Mouse (Mus musculus) heart, embryonic 14.5 days (tissue): ENCODE results near the gene Coq8a. TPM values are rescaled to one million over a fixed set of nuclear protein-coding genes. Genes with fewer than 3 reads are reported as not detected.

ENCODE experiments used
- ATAC-seq: fragments of 200-750 bp; cut with Nextera tagmentation; 2 replicates; pipeline ENCODE4 v1.8.0; 2017; ENCODE audit warnings: low read depth, moderate TSS enrichment; ENCODE audit not compliant: insufficient number of reproducible peaks, insufficient read depth, low FRiP score
- H3K27ac ChIP-seq, 2 experiments: fragments of 200-500 bp in 1 of 2; fragments of 300-500 bp in 1 of 2; sonication (generic) in 1 of 2; replicated peaks in 1 of 2; 2 replicates each; pipeline ENCODE4 v1.5.1; 2012 to 2014; ENCODE audit warnings: low read depth in 2 of 2, low read length in 2 of 2, control low read depth in 1 of 2, mild to moderate bottlenecking in 1 of 2, mixed read lengths in 1 of 2; ENCODE audit not compliant: control insufficient read depth in 1 of 2, insufficient read depth in 1 of 2
- H3K27me3 ChIP-seq: fragments of 300-500 bp; sonication (generic); 2 replicates; pipeline ENCODE4 v1.6.1; 2014; ENCODE audit warnings: mild to moderate bottlenecking, low read length, control low read depth; ENCODE audit not compliant: control insufficient read depth, insufficient read depth
- H3K36me3 ChIP-seq: fragments of 300-500 bp; sonication (generic); 2 replicates; pipeline ENCODE4 v1.6.1; 2014; ENCODE audit warnings: mild to moderate bottlenecking, control low read depth, low read length, mixed read lengths; ENCODE audit not compliant: control insufficient read depth, insufficient read depth
- H3K4me1 ChIP-seq, 2 experiments: fragments of 200-500 bp in 1 of 2; fragments of 300-500 bp in 1 of 2; sonication (generic) in 1 of 2; 2 replicates each; pipeline ENCODE4 v1.6.1; 2012 to 2014; ENCODE audit warnings: low read length in 2 of 2, control low read depth in 1 of 2, mixed read lengths in 1 of 2; ENCODE audit not compliant: control insufficient read depth in 2 of 2, insufficient read depth in 2 of 2
- H3K4me2 ChIP-seq: fragments of 300-500 bp; sonication (generic); 2 replicates; pipeline ENCODE4 v1.6.1; 2014; ENCODE audit warnings: mild to moderate bottlenecking, low read length
- H3K4me3 ChIP-seq, 2 experiments: fragments of 200-500 bp in 1 of 2; fragments of 300-500 bp in 1 of 2; sonication (generic) in 1 of 2; 2 replicates each; pipeline ENCODE4 v1.5.1; 2012 to 2014; ENCODE audit warnings: low read length in 2 of 2, mild to moderate bottlenecking in 2 of 2, control low read depth in 1 of 2, low read depth in 1 of 2, moderate library complexity in 1 of 2; ENCODE audit not compliant: control insufficient read depth in 1 of 2, insufficient read depth in 1 of 2
- H3K9ac ChIP-seq: fragments of 300-500 bp; sonication (generic); 2 replicates; pipeline ENCODE4 v1.6.1; 2014; ENCODE audit warnings: mild to moderate bottlenecking, low read length
- H3K9me3 ChIP-seq: fragments of 300-500 bp; sonication (generic); 2 replicates; pipeline ENCODE4 v1.6.1; 2016; ENCODE audit warnings: low read length, control low read depth; ENCODE audit not compliant: control insufficient read depth
- WGBS: fragments of 180-500 bp; shearing (Covaris S2); extraction: QIAGEN DNeasy Blood & Tissue Kit; methylation state at CpG from one replicate; pipeline ENCODE4 v1.1.7; 2014; 5-methylcytosine and 5-hydroxymethylcytosine counted together
- polyA plus RNA-seq: library from polyadenylated mRNA; unstranded; fragments of >200 nt; fragmentation: Nextera tagmentation; extraction: Ambion mirVana; gene quantifications from 2 replicates; pipeline ENCODE4 v1.2.1, GENCODE M21; 2014

Gene Coq8a
- polyA plus RNA-seq, 1 experiment from 2014 or later = 58.8 TPM

- Histone ChIP-seq H3K36me3 (no peaks in the 10 kb centered on the region), H3K4me3 (peak overlapping the region in 1 of 2 experiments; percentile 82; a peak in 2 of 4 replicates), H3K27me3 (no peaks in the 10 kb centered on the region), H3K4me2 (peak overlapping the region; percentile 81), H3K9ac (no peak overlapping the region), H3K27ac (no peak overlapping the region), H3K4me1 (peaks cover under 1 to 23% of the 10 kb centered on the region in 2 experiments), H3K9me3 (no peaks in the 10 kb centered on the region)
- ATAC-seq = no peak
- 91% methylated on average over 9 of the region's 9 CpGs for WGBS
These were observed 2.9 kb downstream of the Coq8a start for GRCm38 (mm10) chr1:180196508-180196907.

DNA sequence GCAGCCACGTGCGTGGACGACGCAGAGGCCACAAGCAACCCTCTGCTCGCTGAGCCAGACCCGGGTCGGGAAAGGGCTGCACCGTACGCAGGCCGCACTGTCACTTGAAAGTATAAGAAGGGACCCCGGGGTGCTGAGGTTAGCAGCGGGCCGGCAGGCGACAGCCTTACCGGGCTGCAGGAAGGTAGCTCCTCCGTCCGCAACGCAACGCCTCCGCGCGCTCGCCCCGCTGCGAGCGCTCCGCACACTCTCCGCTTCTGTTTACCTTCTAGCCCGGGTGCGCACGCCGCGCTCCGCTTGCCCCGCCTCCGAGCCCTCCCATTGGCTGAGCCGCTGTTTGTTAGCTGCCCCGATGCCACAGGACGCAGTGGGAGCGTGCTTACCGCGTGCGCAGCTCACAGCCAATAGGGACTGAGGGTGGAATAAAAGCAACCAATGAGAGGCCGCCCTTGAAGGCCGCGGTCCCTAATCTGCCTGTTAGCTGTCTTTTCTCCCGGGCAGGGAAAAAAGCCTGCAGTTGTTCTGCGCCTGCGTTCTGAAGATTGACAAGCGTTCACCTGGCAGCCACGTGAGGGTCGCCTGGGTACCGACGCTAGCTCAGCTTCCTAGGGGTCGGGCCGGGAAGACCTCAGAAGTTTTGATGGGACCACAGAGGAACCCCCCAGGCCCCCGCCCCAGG is 3.6 kb downstream of the Coq8a start:
- peak overlapping the region; percentile 4 to 83; a peak in 3 of 4 replicates for H3K27ac ChIP-seq
- peaks cover 5 to 28% of the 10 kb centered on the region in 2 experiments for H3K4me1 ChIP-seq
- no peaks in the 10 kb centered on the region for H3K36me3 ChIP-seq
- ATAC-seq = peak; percentile 97
- peak overlapping the region; percentile 76 to 82 for H3K4me3 ChIP-seq
- peak overlapping the region; percentile 81 for H3K4me2 ChIP-seq
- H3K27me3 ChIP-seq = no peaks in the 10 kb centered on the region
- WGBS = 2% methylated on average over 55 of the region's 57 CpGs
- peak overlapping the region; percentile 74 for H3K9ac ChIP-seq
- H3K9me3 ChIP-seq = no peaks in the 10 kb centered on the region

- H3K27ac ChIP-seq = peak overlapping the region; percentile 83 to 86
- ATAC-seq = peak; percentile 32; the same call in 1 of the 2 replicates
- H3K36me3 ChIP-seq = no peaks in the 10 kb centered on the region
- H3K4me2 ChIP-seq = peak overlapping the region; percentile 81
- peak overlapping the region; percentile 74 for H3K9ac ChIP-seq
- 13% methylated on average over 9 of the region's 9 CpGs for WGBS
- peaks cover 11 to 36% of the 10 kb centered on the region in 2 experiments for H3K4me1 ChIP-seq
- no peaks in the 10 kb centered on the region for H3K27me3 ChIP-seq
- H3K4me3 ChIP-seq = peak overlapping the region; percentile 76 to 82
- H3K9me3 ChIP-seq = no peaks in the 10 kb centered on the region
These were observed 4.5 kb downstream of the Coq8a start for GRCm38 (mm10) chr1:180194781-180195471.

DNA sequence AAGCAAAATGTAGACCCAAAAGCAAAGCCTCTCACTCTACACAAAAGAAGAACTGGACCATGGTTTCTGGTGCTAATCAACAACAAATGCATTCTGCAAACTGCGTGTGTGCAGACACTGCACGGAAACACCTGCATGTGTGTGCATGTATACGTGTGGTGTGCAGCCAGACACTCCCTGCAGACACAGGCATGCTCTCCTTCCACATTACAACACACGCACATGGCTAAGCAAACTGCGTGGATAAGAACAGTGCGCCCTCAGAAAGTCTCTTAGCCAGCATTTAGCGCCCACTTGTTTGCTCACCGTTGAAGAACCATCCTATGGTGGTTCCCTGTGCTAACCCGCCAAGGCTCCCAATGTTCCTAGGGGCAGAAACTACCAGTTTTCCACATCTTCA is 5.4 kb downstream of the Coq8a start:
- Histone ChIP-seq H3K9ac (peak overlapping the region; percentile 74), H3K4me1 (peaks cover 11 to 40% of the 10 kb centered on the region in 2 experiments), H3K4me2 (peak overlapping the region; percentile 81), H3K4me3 (peak overlapping the region in 1 of 2 experiments; percentile 82; a peak in 1 of 4 replicates), H3K27ac (peak overlapping the region; percentile 83 to 86), H3K9me3 (no peaks in the 10 kb centered on the region), H3K27me3 (no peaks in the 10 kb centered on the region), H3K36me3 (no peaks in the 10 kb centered on the region)
- WGBS = 79% methylated on average over 9 of the region's 9 CpGs
- no peak for ATAC-seq

DNA sequence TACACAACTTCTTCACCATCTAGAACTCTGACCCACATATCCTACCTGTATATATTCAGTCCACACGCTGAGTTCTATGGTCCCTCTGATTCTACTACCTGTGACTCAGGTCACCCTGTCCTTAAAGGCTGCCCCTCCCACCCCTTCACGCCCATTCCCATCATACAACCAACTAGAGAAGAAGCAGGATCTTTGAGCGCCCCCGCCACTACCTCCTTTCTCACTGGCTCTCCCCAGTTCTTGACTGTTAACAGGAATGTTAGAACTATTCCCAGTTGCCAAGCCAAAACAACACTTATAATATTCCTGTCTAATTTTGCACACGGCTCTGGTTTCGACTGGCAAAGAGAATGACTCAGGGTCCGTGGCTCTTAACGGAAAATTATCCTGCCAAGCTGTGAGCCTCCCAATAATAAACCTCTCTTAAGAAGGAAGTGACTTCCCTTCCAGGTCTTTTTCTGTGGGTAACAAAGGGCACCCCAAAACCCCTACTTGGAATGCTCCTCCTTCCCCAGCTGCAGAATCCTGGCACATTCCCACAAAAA is 5.9 kb downstream of the Coq8a start:
- Histone ChIP-seq H3K36me3 (no peaks in the 10 kb centered on the region), H3K27ac (peak overlapping the region in 1 of 2 experiments; percentile 83; a peak in 1 of 4 replicates), H3K4me3 (no peak overlapping the region), H3K9ac (0 out of 2 replicates have a peak overlapping the region, but pooled peaks have one; percentile 2), H3K4me2 (peak overlapping the region; percentile 81; the same call in 1 of the 2 replicates), H3K9me3 (no peaks in the 10 kb centered on the region), H3K27me3 (no peaks in the 10 kb centered on the region), H3K4me1 (peaks cover 13 to 44% of the 10 kb centered on the region in 2 experiments)
- WGBS = 68% methylated on average over 8 of the region's 8 CpGs
- ATAC-seq = no peak

- Histone ChIP-seq H3K36me3 (no peaks in the 10 kb centered on the region), H3K9ac (no peak overlapping the region), H3K4me2 (0 out of 2 replicates have a peak overlapping the region, but pooled peaks have one; percentile 1), H3K4me1 (peaks cover 13 to 44% of the 10 kb centered on the region in 2 experiments), H3K4me3 (no peak overlapping the region), H3K27me3 (no peaks in the 10 kb centered on the region), H3K9me3 (no peaks in the 10 kb centered on the region), H3K27ac (no peak overlapping the region)
- 56% methylated on average over 4 of the region's 4 CpGs for WGBS
- no peak for ATAC-seq
These were observed 6.5 kb downstream of the Coq8a start for GRCm38 (mm10) chr1:180192866-180193265.

DNA sequence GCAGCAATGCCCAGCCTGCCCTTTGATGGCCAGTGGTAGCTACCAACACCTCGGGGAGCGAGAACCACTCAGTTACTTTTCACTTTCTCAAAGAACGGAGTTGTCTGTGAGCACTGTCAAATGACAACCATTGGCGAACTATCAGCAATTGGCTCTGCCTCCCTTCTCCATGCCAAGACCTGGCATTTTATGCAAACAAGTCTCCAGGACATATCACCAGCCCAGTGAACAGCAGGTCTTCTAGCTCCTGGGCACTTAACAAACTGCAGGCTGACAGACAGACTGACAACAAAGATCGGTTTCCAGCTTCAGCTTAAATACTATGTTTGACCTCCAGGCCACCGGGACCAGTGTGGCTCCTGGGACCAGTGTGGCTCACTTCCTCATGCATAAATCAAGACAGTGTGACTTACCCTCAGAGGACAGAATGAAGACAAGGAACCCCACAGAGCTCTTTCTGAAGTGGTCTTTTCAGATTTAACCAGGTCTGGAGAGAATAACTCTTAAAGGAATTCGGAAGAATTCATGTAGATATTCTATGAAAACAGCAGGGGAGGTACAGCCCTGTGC is 7.7 kb downstream of the Coq8a start:
- Histone ChIP-seq H3K27ac (no peak overlapping the region), H3K9ac (no peak overlapping the region), H3K36me3 (no peaks in the 10 kb centered on the region), H3K9me3 (no peaks in the 10 kb centered on the region), H3K4me3 (no peak overlapping the region), H3K4me1 (peaks cover 13 to 49% of the 10 kb centered on the region in 2 experiments), H3K27me3 (no peaks in the 10 kb centered on the region), H3K4me2 (no peak overlapping the region)
- ATAC-seq = no peak
- WGBS = 73% methylated on average over 7 of the region's 7 CpGs
